Mouse (Mus musculus) MEL (cell line): ENCODE results near the gene Il1r2. TPM values are rescaled to one million over a fixed set of nuclear protein-coding genes. Genes with fewer than 3 reads are reported as not detected.

Experiments used
- DNase-seq: peaks from one replicate; pipeline ENCODE4 v3.0.0; 2011; ENCODE audit warnings: low read depth, low spot score
- H3K27ac ChIP-seq: 2 replicates; pipeline ENCODE4 v1.5.1; 2012; ENCODE audit warnings: low read depth, mild to moderate bottlenecking, control low read depth, low read length, moderate library complexity; ENCODE audit not compliant: control insufficient read depth
- H3K27me3 ChIP-seq, 2 experiments: fragments of 150-350 bp in 1 of 2; sonication (generic) in 1 of 2; 2 replicates each; pipeline ENCODE4 v1.6.1; 2012; ENCODE audit warnings: low read length in 2 of 2, mild to moderate bottlenecking in 2 of 2, improper control_type of control experiment in 1 of 2, moderate library complexity in 1 of 2; ENCODE audit not compliant: insufficient read depth in 2 of 2, control insufficient read depth in 1 of 2
- H3K36me3 ChIP-seq, 2 experiments: 2 replicates each; pipeline ENCODE4 v1.6.1; 2012 to 2014; ENCODE audit warnings: low read length in 2 of 2, improper control_type of control experiment in 1 of 2, inconsistent platforms in 1 of 2, mild to moderate bottlenecking in 1 of 2; ENCODE audit not compliant: insufficient read depth in 2 of 2, control insufficient read depth in 1 of 2
- H3K4me1 ChIP-seq, 2 experiments: fragments of 150-350 bp in 1 of 2; sonication (generic) in 1 of 2; 2 replicates each; pipeline ENCODE4 v1.6.1; 2012; ENCODE audit warnings: low read length in 2 of 2, improper control_type of control experiment in 1 of 2, mild to moderate bottlenecking in 1 of 2; ENCODE audit not compliant: insufficient read depth in 2 of 2, control insufficient read depth in 1 of 2
- H3K4me3 ChIP-seq, 2 experiments: fragments of 150-350 bp in 1 of 2; sonication (generic) in 1 of 2; 2 replicates each; pipeline ENCODE4 v1.5.1; 2012; ENCODE audit warnings: low read depth in 2 of 2, low read length in 2 of 2, mild to moderate bottlenecking in 2 of 2, moderate library complexity in 2 of 2, control low read depth in 1 of 2, improper control_type of control experiment in 1 of 2; ENCODE audit not compliant: control insufficient read depth in 1 of 2, insufficient read depth in 1 of 2
- H3K79me2 ChIP-seq: 2 replicates; pipeline ENCODE4 v1.6.1; 2012; ENCODE audit warnings: mild to moderate bottlenecking, low read length, moderate library complexity; ENCODE audit not compliant: control insufficient read depth, poor library complexity, insufficient read depth
- H3K9ac ChIP-seq: 2 replicates; pipeline ENCODE4 v1.6.1; 2012; ENCODE audit warnings: low read depth, mild to moderate bottlenecking, control low read depth, low read length, moderate library complexity; ENCODE audit not compliant: control insufficient read depth, poor library complexity, severe bottlenecking
- H3K9me3 ChIP-seq: fragments of 150-350 bp; sonication (generic); replicated peaks from 2 replicates; pipeline ENCODE4 v1.6.1; 2012; ENCODE audit warnings: mild to moderate bottlenecking, low read length, improper control_type of control experiment, moderate library complexity; ENCODE audit not compliant: insufficient read depth
- CHD1 ChIP-seq: IDR thresholded peaks from 2 replicates; pipeline ENCODE4 v1.6.1; 2012; ENCODE audit warnings: low read depth, mild to moderate bottlenecking, inconsistent platforms, low read length, improper control_type of control experiment
- EP300 ChIP-seq, 2 experiments: IDR thresholded peaks; 2 replicates each; pipeline ENCODE4 v1.6.1; 2011; ENCODE audit warnings: improper control_type of control experiment in 2 of 2, low read length in 2 of 2, low read depth in 1 of 2, mild to moderate bottlenecking in 1 of 2
- HCFC1 ChIP-seq: IDR thresholded peaks from 2 replicates; pipeline ENCODE4 v1.6.1; 2012; ENCODE audit warnings: low read depth, mild to moderate bottlenecking, inconsistent platforms, low read length, improper control_type of control experiment, moderate library complexity
- JUND ChIP-seq: IDR thresholded peaks from 2 replicates; pipeline ENCODE4 v1.6.1; 2011; ENCODE audit warnings: low read depth, mild to moderate bottlenecking, improper control_type of control experiment, low read length
- MAZ ChIP-seq: IDR thresholded peaks from 2 replicates; pipeline ENCODE4 v1.6.1; 2012; ENCODE audit warnings: low read depth, mild to moderate bottlenecking, inconsistent platforms, low read length, improper control_type of control experiment
- MYB ChIP-seq: IDR thresholded peaks from 2 replicates; pipeline ENCODE4 v1.6.1; 2011; ENCODE audit warnings: mild to moderate bottlenecking, low read depth, low read length, improper control_type of control experiment
- POLR2AphosphoS2 ChIP-seq: IDR thresholded peaks from 2 replicates; pipeline ENCODE4 v1.6.1; 2011; ENCODE audit warnings: low read length, improper control_type of control experiment
- RAD21 ChIP-seq: IDR thresholded peaks from 2 replicates; pipeline ENCODE4 v1.6.1; 2011; ENCODE audit warnings: mild to moderate bottlenecking, low read depth, low read length, improper control_type of control experiment
- RCOR1 ChIP-seq: IDR thresholded peaks from 2 replicates; pipeline ENCODE4 v1.6.1; 2012; ENCODE audit warnings: low read depth, mild to moderate bottlenecking, inconsistent platforms, low read length, improper control_type of control experiment
- SIN3A ChIP-seq: IDR thresholded peaks from 2 replicates; pipeline ENCODE4 v1.6.1; 2012; ENCODE audit warnings: low read length, improper control_type of control experiment, inconsistent platforms
- SMC3 ChIP-seq: IDR thresholded peaks from 2 replicates; pipeline ENCODE4 v1.6.1; 2011; ENCODE audit warnings: low read depth, low read length, improper control_type of control experiment
- UBTF ChIP-seq: IDR thresholded peaks from 2 replicates; pipeline ENCODE4 v1.6.1; 2012; ENCODE audit warnings: low read depth, mild to moderate bottlenecking, inconsistent platforms, low read length, improper control_type of control experiment, moderate library complexity, borderline replicate concordance; ENCODE audit not compliant: insufficient read depth
- ZKSCAN1 ChIP-seq: IDR thresholded peaks from 2 replicates; pipeline ENCODE4 v1.6.1; 2012; ENCODE audit warnings: low read depth, mild to moderate bottlenecking, inconsistent platforms, low read length, improper control_type of control experiment, moderate library complexity
- ZNF384 ChIP-seq: IDR thresholded peaks from 2 replicates; pipeline ENCODE4 v1.6.1; 2012; ENCODE audit warnings: low read depth, mild to moderate bottlenecking, inconsistent platforms, low read length, improper control_type of control experiment
- polyA plus RNA-seq, 2 experiments: library from polyadenylated mRNA; stranded (reverse) in 1 of 2; unstranded in 1 of 2; fragments of >175 nt in 1 of 2; fragments of >200 nt in 1 of 2; gene quantifications; 2 replicates each; pipeline versions ENCODE4 v1.2.1 to v1.2.4; 2012; ENCODE audit warnings: low replicate concordance in 2 of 2, low read depth in 1 of 2; ENCODE audit not compliant: insufficient read length in 2 of 2, insufficient read depth in 1 of 2, missing spikeins in 1 of 2
- total RNA-seq: library from RNA; depleted of rRNA; stranded (reverse); fragments of 300-350 nt; gene quantifications from 2 replicates; pipeline ENCODE4 v1.2.3, GENCODE M21; 2012

Il1r2 gene
- total and polyA plus RNA-seq, 3 experiments: not detected

DNA sequence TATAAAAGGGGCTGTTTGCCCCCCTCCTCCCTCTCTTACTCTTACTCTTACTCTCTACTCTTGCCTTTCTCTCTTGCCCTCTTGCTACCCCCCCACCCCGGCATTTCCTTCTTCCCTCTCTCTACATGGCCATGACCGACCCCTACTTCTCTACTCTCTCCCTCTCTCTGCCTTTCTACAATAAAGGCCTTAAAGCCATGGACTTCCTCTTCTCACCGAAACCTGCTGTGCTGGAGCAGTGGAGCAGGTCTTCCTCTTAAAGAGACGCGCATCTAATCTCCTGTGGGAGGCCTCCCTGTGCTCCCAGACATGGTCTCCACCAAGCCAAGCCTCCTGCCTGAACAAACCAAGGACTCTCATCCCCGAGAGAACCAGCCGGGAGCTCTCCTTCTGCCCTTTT is 18.8 kb upstream of the Il1r2 start:
- DNase-seq: no peak
- no peaks in the 10 kb centered on the region for H3K36me3 ChIP-seq
- H3K4me1 ChIP-seq: no peaks in the 10 kb centered on the region
- H3K9me3 ChIP-seq: no peaks in the 10 kb centered on the region
- no peaks in the 10 kb centered on the region for H3K27me3 ChIP-seq
- H3K79me2 ChIP-seq: no peaks in the 10 kb centered on the region
- H3K27ac ChIP-seq: no peak overlapping the region
- no peak overlapping the region for H3K9ac ChIP-seq
- no peak overlapping the region for H3K4me3 ChIP-seq
- TF ChIP-seq MYB (no peak), RCOR1 (no peak), CHD1 (no peak), JUND (no peak), POLR2AphosphoS2 (no peak), SIN3A (no peak), ZKSCAN1 (no peak), MAZ (no peak), HCFC1 (no peak), SMC3 (no peak)

DNA sequence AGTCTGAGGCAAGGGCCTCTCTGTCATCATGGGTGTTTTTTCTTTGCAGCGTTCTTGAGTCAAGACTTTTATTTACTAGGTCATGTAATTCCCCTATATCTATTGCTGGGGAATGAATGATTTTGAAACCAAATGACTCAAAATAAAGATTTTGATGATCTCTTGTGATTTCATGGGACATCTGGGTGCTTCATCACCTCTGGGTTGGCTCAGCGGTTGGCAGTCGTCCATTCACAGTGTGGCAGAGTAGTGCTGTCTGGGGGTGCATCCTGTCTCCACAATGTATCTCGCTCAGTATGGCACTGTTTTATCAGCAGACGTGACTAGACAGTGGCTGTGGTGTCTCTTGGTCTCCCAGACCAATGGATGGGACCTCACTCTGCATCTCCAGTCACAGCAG is 17.9 kb upstream of the Il1r2 start:
- no peaks in the 10 kb centered on the region for H3K9me3 ChIP-seq
- no peaks in the 10 kb centered on the region for H3K27me3 ChIP-seq
- no peak for TF ChIP-seq RAD21
- TF ChIP-seq, all 39 proteins: peak for 0
- Histone ChIP-seq H3K4me1 (no peaks in the 10 kb centered on the region), H3K36me3 (no peaks in the 10 kb centered on the region), H3K9ac (no peak overlapping the region), H3K4me3 (no peak overlapping the region), H3K79me2 (no peaks in the 10 kb centered on the region), H3K27ac (no peak overlapping the region)
- no peak for DNase-seq

DNA sequence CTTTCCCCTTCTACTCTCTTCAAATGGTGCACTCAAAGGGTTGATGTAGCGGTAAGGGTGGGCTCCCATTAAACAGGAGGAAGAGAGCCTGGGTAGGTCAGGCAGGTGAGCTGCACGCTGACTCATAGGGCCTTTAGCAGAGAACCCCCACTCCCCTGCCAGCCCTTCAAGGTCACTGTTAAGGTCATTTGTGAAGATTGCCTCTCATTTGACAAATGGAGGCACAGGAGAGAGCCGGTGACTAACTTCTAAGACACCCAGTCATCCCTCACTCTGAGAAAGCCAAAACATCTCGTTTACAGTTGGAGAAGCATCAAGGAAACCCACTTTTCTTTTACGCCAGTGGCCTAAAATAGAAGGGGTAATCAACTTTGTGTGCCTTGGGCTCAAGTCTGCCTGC is 16.5 kb upstream of the Il1r2 start:
- no peaks in the 10 kb centered on the region for H3K9me3 ChIP-seq
- H3K4me3 ChIP-seq: no peak overlapping the region
- no peak overlapping the region for H3K9ac ChIP-seq
- no peaks in the 10 kb centered on the region for H3K36me3 ChIP-seq
- no peaks in the 10 kb centered on the region for H3K27me3 ChIP-seq
- no peak overlapping the region for H3K27ac ChIP-seq
- TF ChIP-seq RCOR1 (no peak), UBTF (no peak), ZNF384 (no peak), RAD21 (no peak), EP300 (IDR thresholded peaks at IDR 0.05; ENCODE audit: low read depth in 1 of 2, low read length in 2 of 2) (no peak)
- no peak for DNase-seq
- H3K79me2 ChIP-seq: no peaks in the 10 kb centered on the region
- H3K4me1 ChIP-seq: no peaks in the 10 kb centered on the region
